Mouse (Mus musculus): ENCODE measurements around the gene Tapbpl. TPM values are rescaled to one million over a fixed set of nuclear protein-coding genes. Genes with fewer than 3 reads are reported as not detected.

The Tapbpl gene
- total and polyA plus RNA-seq, 2 experiments from 2014 or later, result 4.3 to 6.9 TPM

- Histone ChIP-seq H3K27ac (ENCODE audit: low read depth, low read length) (no peak overlapping the region), H3K4me1 (ENCODE audit: insufficient read depth) (no peaks in the 10 kb centered on the region), H3K4me3 (ENCODE audit: low read depth, low read length) (no peak overlapping the region), H3K27me3 (ENCODE audit: insufficient read depth, low read length) (peaks cover 5% of the 10 kb centered on the region; the same call in 1 of the 2 replicates), H3K9me3 (ENCODE audit: low read length) (no peaks in the 10 kb centered on the region), H3K36me3 (ENCODE audit: insufficient read depth) (no peaks in the 10 kb centered on the region), H3K9ac (no peak overlapping the region), H3K4me2 (ENCODE audit: low read depth) (no peak overlapping the region)
- ATAC-seq (no peak), DNase-seq (no peak)
- TF ChIP-seq CTCF (IDR thresholded peaks at IDR 0.05; ENCODE audit: low read depth), result no peak
- WGBS, result 79% methylated on average over 1 of the region's 1 CpGs
Observed at GRCm38 (mm10) chr6:125210436-125210835, 21.2 kb downstream of the Tapbpl start.

GRCm38 (mm10) chr6:125197166-125197565, 34.5 kb downstream of the Tapbpl start:
- Histone ChIP-seq H3K36me3 (ENCODE audit: insufficient read depth) (0 out of 2 replicates have a peak, but pooled peaks cover 8% of the 10 kb centered on the region), H3K9ac (no peak overlapping the region), H3K27ac (ENCODE audit: low read depth, low read length) (no peak overlapping the region), H3K27me3 (ENCODE audit: insufficient read depth, low read length) (no peaks in the 10 kb centered on the region), H3K4me3 (ENCODE audit: low read depth, low read length) (no peak overlapping the region), H3K9me3 (ENCODE audit: low read length) (no peaks in the 10 kb centered on the region), H3K4me2 (ENCODE audit: low read depth) (no peak overlapping the region), H3K4me1 (ENCODE audit: insufficient read depth) (peaks cover 6% of the 10 kb centered on the region; the same call in 1 of the 2 replicates)
- DNase-seq (no peak), ATAC-seq (no peak)
- WGBS, result 83% methylated on average over 5 of the region's 5 CpGs
- TF ChIP-seq CTCF (IDR thresholded peaks at IDR 0.05; ENCODE audit: low read depth), result no peak

GRCm38 (mm10) chr6:125196301-125196700, 35.4 kb downstream of the Tapbpl start:
- no peak overlapping the region for H3K9ac ChIP-seq
- no peak overlapping the region for H3K4me2 ChIP-seq (ENCODE audit: low read depth)
- H3K9me3 ChIP-seq (ENCODE audit: low read length), result no peaks in the 10 kb centered on the region
- no peak overlapping the region for H3K4me3 ChIP-seq (ENCODE audit: low read depth, low read length)
- no peak for TF ChIP-seq CTCF (IDR thresholded peaks at IDR 0.05; ENCODE audit: low read depth)
- ATAC-seq (no peak), DNase-seq (no peak)
- H3K27ac ChIP-seq (ENCODE audit: low read depth, low read length), result no peak overlapping the region
- peaks cover 6% of the 10 kb centered on the region; the same call in 1 of the 2 replicates for H3K4me1 ChIP-seq (ENCODE audit: insufficient read depth)
- H3K36me3 ChIP-seq (ENCODE audit: insufficient read depth), result 0 out of 2 replicates have a peak, but pooled peaks cover 8% of the 10 kb centered on the region
- whole genome bisulfite sequencing, result 46% methylated on average over 3 of the region's 3 CpGs
- H3K27me3 ChIP-seq (ENCODE audit: insufficient read depth, low read length), result no peaks in the 10 kb centered on the region

DNA sequence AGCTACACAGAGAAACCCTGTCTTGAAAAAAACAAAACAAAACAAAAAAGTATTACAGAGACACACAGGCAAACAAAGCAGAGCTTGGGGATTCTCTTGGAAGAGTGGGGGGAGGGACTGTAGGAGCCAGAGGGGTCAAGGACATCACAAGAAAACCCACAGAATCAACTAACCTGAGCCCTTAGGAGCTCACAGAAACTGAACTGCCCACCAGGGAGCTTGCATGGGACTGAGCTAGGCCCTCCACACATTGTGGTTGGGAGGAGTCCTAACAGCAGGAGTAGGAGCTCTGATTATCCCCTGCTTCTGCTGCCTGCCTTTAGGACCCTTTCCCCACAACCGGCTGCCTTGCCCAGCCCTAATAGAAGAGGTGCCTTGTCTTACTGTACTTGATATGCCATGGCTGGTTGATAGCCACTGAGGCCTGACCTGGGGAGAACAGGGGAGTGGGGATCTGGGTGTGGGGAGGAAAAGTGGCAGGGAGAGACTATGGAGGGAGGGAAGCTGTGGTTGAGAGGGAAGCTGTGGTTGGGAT, 36.1 kb downstream of the Tapbpl start:
- Histone ChIP-seq H3K4me1 (ENCODE audit: insufficient read depth) (peaks cover 8% of the 10 kb centered on the region; the same call in 1 of the 2 replicates), H3K27me3 (ENCODE audit: insufficient read depth, low read length) (no peaks in the 10 kb centered on the region), H3K36me3 (ENCODE audit: insufficient read depth) (0 out of 2 replicates have a peak, but pooled peaks cover 8% of the 10 kb centered on the region), H3K9ac (no peak overlapping the region), H3K9me3 (ENCODE audit: low read length) (no peaks in the 10 kb centered on the region), H3K4me2 (ENCODE audit: low read depth) (no peak overlapping the region), H3K27ac (ENCODE audit: low read depth, low read length) (no peak overlapping the region), H3K4me3 (ENCODE audit: low read depth, low read length) (no peak overlapping the region)
- 46% methylated on average over 1 of the region's 1 CpGs for WGBS
- no peak for TF ChIP-seq CTCF (IDR thresholded peaks at IDR 0.05; ENCODE audit: low read depth)
- no peak for ATAC-seq
- no peak for DNase-seq

GRCm38 (mm10) chr6:125193390-125193789, 38.3 kb downstream of the Tapbpl start:
- ATAC-seq (no peak), DNase-seq (no peak)
- Histone ChIP-seq H3K9ac (no peak overlapping the region), H3K9me3 (ENCODE audit: low read length) (no peaks in the 10 kb centered on the region), H3K27ac (ENCODE audit: low read depth, low read length) (no peak overlapping the region), H3K27me3 (ENCODE audit: insufficient read depth, low read length) (no peaks in the 10 kb centered on the region), H3K36me3 (ENCODE audit: insufficient read depth) (0 out of 2 replicates have a peak, but pooled peaks cover 12% of the 10 kb centered on the region), H3K4me1 (ENCODE audit: insufficient read depth) (peaks cover 8% of the 10 kb centered on the region; the same call in 1 of the 2 replicates), H3K4me3 (ENCODE audit: low read depth, low read length) (no peak overlapping the region), H3K4me2 (ENCODE audit: low read depth) (no peak overlapping the region)
- no peak for TF ChIP-seq CTCF (IDR thresholded peaks at IDR 0.05; ENCODE audit: low read depth)
- WGBS, result 81% methylated on average over 7 of the region's 7 CpGs

DNA sequence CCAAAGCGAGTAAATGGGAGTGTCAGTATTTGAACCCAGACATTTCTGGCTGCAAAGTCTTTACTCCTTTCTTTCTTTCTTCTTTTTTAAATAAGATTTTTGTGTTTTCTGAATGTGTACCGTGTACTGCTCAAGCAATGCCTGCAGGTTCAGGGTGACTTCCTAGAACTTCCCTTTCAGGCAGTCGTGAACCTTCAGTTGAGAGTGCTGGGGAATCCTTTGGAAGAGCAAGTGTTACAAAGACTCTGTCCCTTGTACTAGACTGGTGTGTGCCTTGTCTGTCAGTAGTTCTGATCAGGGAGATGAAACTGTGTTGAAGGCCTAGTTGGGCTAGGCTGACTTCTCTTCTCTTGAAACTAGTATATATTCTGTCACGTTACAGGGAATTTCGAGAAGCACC, 38.8 kb downstream of the Tapbpl start:
- 0 out of 2 replicates have a peak, but pooled peaks cover 13% of the 10 kb centered on the region for H3K36me3 ChIP-seq (ENCODE audit: insufficient read depth)
- H3K4me1 ChIP-seq (ENCODE audit: insufficient read depth), result peaks cover 8% of the 10 kb centered on the region; the same call in 1 of the 2 replicates
- ATAC-seq, result no peak
- no peak for TF ChIP-seq CTCF (IDR thresholded peaks at IDR 0.05; ENCODE audit: low read depth)
- no peaks in the 10 kb centered on the region for H3K9me3 ChIP-seq (ENCODE audit: low read length)
- H3K9ac ChIP-seq, result peak overlapping the region; percentile 62
- peak overlapping the region; percentile 56 for H3K4me3 ChIP-seq (ENCODE audit: low read depth, low read length)
- peak overlapping the region; percentile 96 for H3K27ac ChIP-seq (ENCODE audit: low read depth, low read length)
- WGBS, result 47% methylated on average over 5 of the region's 5 CpGs
- DNase-seq, result no peak
- H3K27me3 ChIP-seq (ENCODE audit: insufficient read depth, low read length), result no peaks in the 10 kb centered on the region
- H3K4me2 ChIP-seq (ENCODE audit: low read depth), result peak overlapping the region; percentile 71

DNA sequence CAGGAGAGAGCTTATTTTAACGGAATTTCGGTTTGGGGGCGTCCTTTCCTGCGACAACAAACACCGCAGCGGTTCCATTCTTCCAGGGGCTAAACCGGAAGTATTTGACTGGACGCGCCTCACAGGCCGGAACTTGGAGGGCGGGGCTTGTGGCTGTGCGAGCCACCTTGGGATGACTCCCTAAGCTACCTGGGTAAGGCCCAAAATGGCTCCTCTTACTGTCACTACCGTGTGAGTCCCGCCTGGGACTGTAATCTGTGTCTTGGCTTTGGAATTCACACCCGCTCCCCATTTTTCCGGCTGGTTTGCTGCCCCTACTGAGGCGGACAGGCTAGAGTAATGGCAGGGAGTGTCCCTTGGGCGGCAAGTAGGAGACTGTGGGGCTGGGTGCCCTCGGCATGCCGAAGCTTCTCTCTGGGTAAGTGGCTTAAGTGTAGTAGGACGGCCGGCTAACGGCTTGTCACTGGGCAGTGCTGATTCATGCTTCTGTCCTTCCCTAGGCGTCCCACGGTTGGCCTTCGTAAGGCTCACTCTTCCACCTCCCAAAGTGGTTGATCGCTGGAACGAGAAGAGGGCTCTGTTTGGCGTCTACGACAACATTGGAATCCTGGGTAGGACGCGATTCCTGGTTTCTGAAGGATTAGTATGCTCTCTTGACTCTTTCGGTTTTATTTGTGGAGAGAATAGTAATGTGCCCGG, 39.5 kb downstream of the Tapbpl start:
- ATAC-seq, result peak; percentile 91
- 1% methylated on average over 34 of the region's 34 CpGs for WGBS

More for the DNA sequence above, 39.5 kb downstream of the Tapbpl start:
- peak overlapping the region; percentile 71 for H3K4me2 ChIP-seq (ENCODE audit: low read depth)
- H3K4me3 ChIP-seq (ENCODE audit: low read depth, low read length), result peak overlapping the region; percentile 56
- H3K4me1 ChIP-seq (ENCODE audit: insufficient read depth), result peaks cover 8% of the 10 kb centered on the region; the same call in 1 of the 2 replicates
- TF ChIP-seq CTCF (IDR thresholded peaks at IDR 0.05; ENCODE audit: low read depth), result no peak
- peaks cover 20% of the 10 kb centered on the region; the same call in 1 of the 2 replicates for H3K36me3 ChIP-seq (ENCODE audit: insufficient read depth)
- peak overlapping the region; percentile 62 for H3K9ac ChIP-seq
- H3K9me3 ChIP-seq (ENCODE audit: low read length), result no peaks in the 10 kb centered on the region
- peak; percentile 94 for DNase-seq
- H3K27me3 ChIP-seq (ENCODE audit: insufficient read depth, low read length), result no peaks in the 10 kb centered on the region
- H3K27ac ChIP-seq (ENCODE audit: low read depth, low read length), result peak overlapping the region; percentile 96
